Mouse (Mus musculus) heart, embryonic 11.5 days (tissue): Measurements from ENCODE around the gene Lrrc51. TPM values are rescaled to one million over a fixed set of nuclear protein-coding genes. Genes with fewer than 3 reads are reported as not detected.

Experiments used
- ATAC-seq: fragments of 200-750 bp; cut with Nextera tagmentation; replicated peaks from 2 replicates; pipeline ENCODE4 v1.8.0; 2017; ENCODE audit warnings: moderate library complexity; ENCODE audit not compliant: insufficient number of reproducible peaks, low FRiP score, low TSS enrichment
- H3K27ac ChIP-seq: fragments of 300-500 bp; sonication (generic); 2 replicates; pipeline ENCODE4 v1.5.1; 2014; ENCODE audit warnings: mild to moderate bottlenecking, low read depth, low read length
- H3K27me3 ChIP-seq: fragments of 300-500 bp; sonication (generic); 2 replicates; pipeline ENCODE4 v1.6.1; 2014; ENCODE audit warnings: mild to moderate bottlenecking, low read length, mixed read lengths; ENCODE audit not compliant: control insufficient read depth, insufficient read depth
- H3K36me3 ChIP-seq: fragments of 300-500 bp; sonication (generic); 2 replicates; pipeline ENCODE4 v1.6.1; 2014; ENCODE audit warnings: mild to moderate bottlenecking, low read length, moderate library complexity, mixed read lengths; ENCODE audit not compliant: control insufficient read depth, insufficient read depth
- H3K4me1 ChIP-seq: fragments of 300-500 bp; sonication (generic); 2 replicates; pipeline ENCODE4 v1.6.1; 2014; ENCODE audit warnings: low read length; ENCODE audit not compliant: control insufficient read depth, insufficient read depth
- H3K4me2 ChIP-seq: fragments of 300-500 bp; sonication (generic); 2 replicates; pipeline ENCODE4 v1.6.1; 2014; ENCODE audit warnings: mild to moderate bottlenecking, moderate library complexity
- H3K4me3 ChIP-seq: fragments of 300-500 bp; sonication (generic); 2 replicates; pipeline ENCODE4 v1.5.1; 2014; ENCODE audit warnings: low read depth, low read length
- H3K9ac ChIP-seq: fragments of 300-500 bp; sonication (generic); 2 replicates; pipeline ENCODE4 v1.6.1; 2014; ENCODE audit warnings: mild to moderate bottlenecking, low read depth, low read length, moderate library complexity
- H3K9me3 ChIP-seq: fragments of 300-500 bp; sonication (generic); replicated peaks from 2 replicates; pipeline ENCODE4 v1.6.1; 2016; ENCODE audit warnings: low read length; ENCODE audit not compliant: control insufficient read depth
- WGBS: fragments of 180-500 bp; shearing (Covaris S2); extraction: QIAGEN DNeasy Blood & Tissue Kit; methylation state at CpG from one replicate; pipeline ENCODE4 v1.1.7; 2014; ENCODE audit not compliant: insufficient replicate concordance; 5-methylcytosine and 5-hydroxymethylcytosine counted together
- polyA plus RNA-seq: library from polyadenylated mRNA; unstranded; fragments of >200 nt; fragmentation: Nextera tagmentation; extraction: Ambion mirVana; gene quantifications from 2 replicates; pipeline ENCODE4 v1.2.1, GENCODE M21; 2014

The Lrrc51 gene
- polyA plus RNA-seq, 1 experiment from 2014 or later, result 6.5 TPM

- no peak for ATAC-seq
- Histone ChIP-seq H3K9me3 (no peaks in the 10 kb centered on the region), H3K4me1 (peaks cover 24% of the 10 kb centered on the region), H3K27me3 (no peaks in the 10 kb centered on the region), H3K4me3 (no peak overlapping the region), H3K9ac (no peak overlapping the region), H3K4me2 (no peak overlapping the region), H3K36me3 (no peaks in the 10 kb centered on the region), H3K27ac (no peak overlapping the region)
- 47% methylated on average over 2 of the region's 2 CpGs for WGBS
Measured at GRCm38 (mm10) chr7:101968751-101969150, 35.1 kb upstream of the Lrrc51 start.

- no peaks in the 10 kb centered on the region for H3K36me3 ChIP-seq
- H3K4me1 ChIP-seq, result peaks cover 21% of the 10 kb centered on the region
- 0 out of 2 replicates have a peak overlapping the region, but pooled peaks have one; percentile 5 for H3K9ac ChIP-seq
- no peaks in the 10 kb centered on the region for H3K9me3 ChIP-seq
- H3K4me3 ChIP-seq, result no peak overlapping the region
- H3K4me2 ChIP-seq, result no peak overlapping the region
- ATAC-seq, result no peak
- 57% methylated on average over 1 of the region's 1 CpGs for WGBS
- no peaks in the 10 kb centered on the region for H3K27me3 ChIP-seq
- no peak overlapping the region for H3K27ac ChIP-seq
Measured at GRCm38 (mm10) chr7:101967256-101967655, 33.6 kb upstream of the Lrrc51 start.

GRCm38 (mm10) chr7:101965606-101966005 lies 31.9 kb upstream of the Lrrc51 start:
- Histone ChIP-seq H3K4me3 (no peak overlapping the region), H3K9me3 (no peaks in the 10 kb centered on the region), H3K4me1 (peaks cover 14% of the 10 kb centered on the region), H3K27ac (no peak overlapping the region), H3K4me2 (no peak overlapping the region), H3K9ac (no peak overlapping the region), H3K36me3 (no peaks in the 10 kb centered on the region), H3K27me3 (no peaks in the 10 kb centered on the region)
- no peak for ATAC-seq
- WGBS, result 60% methylated on average over 2 of the region's 2 CpGs

GRCm38 (mm10) chr7:101964551-101964950 lies 30.9 kb upstream of the Lrrc51 start:
- peaks cover 17% of the 10 kb centered on the region for H3K4me1 ChIP-seq
- H3K4me2 ChIP-seq, result no peak overlapping the region
- no peak overlapping the region for H3K4me3 ChIP-seq
- H3K27me3 ChIP-seq, result no peaks in the 10 kb centered on the region
- ATAC-seq, result no peak
- no peaks in the 10 kb centered on the region for H3K9me3 ChIP-seq
- no peak overlapping the region for H3K9ac ChIP-seq
- no peak overlapping the region for H3K27ac ChIP-seq
- 83% methylated on average over 4 of the region's 4 CpGs for WGBS
- H3K36me3 ChIP-seq, result no peaks in the 10 kb centered on the region

GRCm38 (mm10) chr7:101963621-101964020 lies 29.9 kb upstream of the Lrrc51 start:
- WGBS, result 91% methylated on average over 2 of the region's 2 CpGs
- no peaks in the 10 kb centered on the region for H3K9me3 ChIP-seq
- H3K4me2 ChIP-seq, result no peak overlapping the region
- no peak for ATAC-seq
- H3K4me1 ChIP-seq, result peaks cover 11% of the 10 kb centered on the region; the same call in 1 of the 2 replicates
- H3K27ac ChIP-seq, result no peak overlapping the region
- no peak overlapping the region for H3K9ac ChIP-seq
- H3K4me3 ChIP-seq, result no peak overlapping the region
- H3K36me3 ChIP-seq, result no peaks in the 10 kb centered on the region
- H3K27me3 ChIP-seq, result no peaks in the 10 kb centered on the region

GRCm38 (mm10) chr7:101962829-101963228 lies 29.1 kb upstream of the Lrrc51 start:
- no peak overlapping the region for H3K27ac ChIP-seq
- H3K27me3 ChIP-seq, result no peaks in the 10 kb centered on the region
- 90% methylated on average over 2 of the region's 2 CpGs for WGBS
- H3K9ac ChIP-seq, result no peak overlapping the region
- ATAC-seq, result no peak
- H3K4me3 ChIP-seq, result no peak overlapping the region
- no peaks in the 10 kb centered on the region for H3K9me3 ChIP-seq
- H3K4me1 ChIP-seq, result 0 out of 2 replicates have a peak, but pooled peaks cover 6% of the 10 kb centered on the region
- H3K36me3 ChIP-seq, result no peaks in the 10 kb centered on the region
- no peak overlapping the region for H3K4me2 ChIP-seq

GRCm38 (mm10) chr7:101956911-101957310 lies 23.2 kb upstream of the Lrrc51 start:
- H3K4me1 ChIP-seq, result 0 out of 2 replicates have a peak, but pooled peaks cover 4% of the 10 kb centered on the region
- WGBS, result 86% methylated on average over 5 of the region's 5 CpGs
- ATAC-seq, result no peak

GRCm38 (mm10) chr7:101956481-101956880 lies 22.8 kb upstream of the Lrrc51 start:
- H3K27ac ChIP-seq, result no peak overlapping the region
- H3K27me3 ChIP-seq, result no peaks in the 10 kb centered on the region
- no peak overlapping the region for H3K9ac ChIP-seq
- H3K36me3 ChIP-seq, result no peaks in the 10 kb centered on the region
- 0 out of 2 replicates have a peak, but pooled peaks cover 4% of the 10 kb centered on the region for H3K4me1 ChIP-seq
- no peak overlapping the region for H3K4me3 ChIP-seq
- H3K9me3 ChIP-seq, result no peaks in the 10 kb centered on the region
- 81% methylated on average over 1 of the region's 1 CpGs for WGBS
- no peak for ATAC-seq
- no peak overlapping the region for H3K4me2 ChIP-seq

More at GRCm38 (mm10) chr7:101956911-101957310, 23.2 kb upstream of the Lrrc51 start:
- Histone ChIP-seq H3K27ac (no peak overlapping the region), H3K36me3 (no peaks in the 10 kb centered on the region), H3K9me3 (no peaks in the 10 kb centered on the region), H3K4me3 (no peak overlapping the region), H3K27me3 (no peaks in the 10 kb centered on the region), H3K9ac (no peak overlapping the region), H3K4me2 (no peak overlapping the region)

- no peak overlapping the region for H3K4me3 ChIP-seq
- H3K9me3 ChIP-seq, result no peaks in the 10 kb centered on the region
- 55% methylated on average over 4 of the region's 4 CpGs for WGBS
- no peak overlapping the region for H3K27ac ChIP-seq
- H3K4me2 ChIP-seq, result no peak overlapping the region
- ATAC-seq, result no peak
- H3K4me1 ChIP-seq, result 0 out of 2 replicates have a peak, but pooled peaks cover 4% of the 10 kb centered on the region
- H3K9ac ChIP-seq, result no peak overlapping the region
- no peaks in the 10 kb centered on the region for H3K27me3 ChIP-seq
- no peaks in the 10 kb centered on the region for H3K36me3 ChIP-seq
Measured at GRCm38 (mm10) chr7:101955862-101956261, 22.2 kb upstream of the Lrrc51 start.
